Mouse (Mus musculus): ENCODE results near the gene Galnt7.

- TF ChIP-seq NELFE (IDR thresholded peaks at IDR 0.05; ENCODE audit: low read depth, low read length) (no peak), EP300 (IDR thresholded peaks at IDR 0.05; ENCODE audit: low read depth in 1 of 2, low read length in 2 of 2) (no peak), MXI1 (IDR thresholded peaks at IDR 0.05; ENCODE audit: low read depth, low read length) (no peak)
Measured at GRCm38 (mm10) chr8:57538601-57539000, 114.2 kb downstream of the Galnt7 start.

Data from MEL (cell line).